Mouse (Mus musculus) hindbrain, embryonic 12.5 days (tissue): Measurements from ENCODE around the gene Gm11213. TPM values are rescaled to one million over a fixed set of nuclear protein-coding genes. Genes with fewer than 3 reads are reported as not detected.

Source experiments
- ATAC-seq: fragments of 200-750 bp; cut with Nextera tagmentation; 2 replicates; pipeline ENCODE4 v1.8.0; 2017; ENCODE audit warnings: moderate TSS enrichment; ENCODE audit not compliant: low FRiP score
- H3K27ac ChIP-seq: fragments of 300-500 bp; sonication (generic); 2 replicates; pipeline ENCODE4 v1.5.1; 2016; ENCODE audit warnings: mild to moderate bottlenecking
- H3K27me3 ChIP-seq: fragments of 300-500 bp; sonication (generic); 2 replicates; pipeline ENCODE4 v1.6.1; 2016; ENCODE audit warnings: mild to moderate bottlenecking
- H3K36me3 ChIP-seq: fragments of 300-500 bp; sonication (generic); 2 replicates; pipeline ENCODE4 v1.6.1; 2016; ENCODE audit warnings: mild to moderate bottlenecking
- H3K4me1 ChIP-seq: fragments of 300-500 bp; sonication (generic); 2 replicates; pipeline ENCODE4 v1.6.1; 2016
- H3K4me2 ChIP-seq: fragments of 300-500 bp; sonication (generic); replicated peaks from 2 replicates; pipeline ENCODE4 v1.6.1; 2016; ENCODE audit warnings: mild to moderate bottlenecking
- H3K4me3 ChIP-seq: fragments of 300-500 bp; sonication (generic); 2 replicates; pipeline ENCODE4 v1.5.1; 2016; ENCODE audit warnings: mild to moderate bottlenecking
- H3K9ac ChIP-seq: fragments of 300-500 bp; sonication (generic); 2 replicates; pipeline ENCODE4 v1.6.1; 2016; ENCODE audit warnings: mild to moderate bottlenecking, moderate library complexity
- H3K9me3 ChIP-seq: fragments of 300-500 bp; sonication (generic); replicated peaks from 2 replicates; pipeline ENCODE4 v1.6.1; 2016; ENCODE audit warnings: mild to moderate bottlenecking
- WGBS: fragments of 180-500 bp; shearing (Covaris S2); methylation state at CpG from one replicate; pipeline ENCODE4 v1.1.7; 2016; 5-methylcytosine and 5-hydroxymethylcytosine counted together
- polyA plus RNA-seq: library from polyadenylated mRNA; unstranded; fragments of >200 nt; fragmentation: Nextera tagmentation; extraction: Ambion mirVana; gene quantifications from 2 replicates; pipeline ENCODE4 v1.2.1, GENCODE M21; 2016

Gene Gm11213
- polyA plus RNA-seq, 1 experiment from 2014 or later = not detected

DNA sequence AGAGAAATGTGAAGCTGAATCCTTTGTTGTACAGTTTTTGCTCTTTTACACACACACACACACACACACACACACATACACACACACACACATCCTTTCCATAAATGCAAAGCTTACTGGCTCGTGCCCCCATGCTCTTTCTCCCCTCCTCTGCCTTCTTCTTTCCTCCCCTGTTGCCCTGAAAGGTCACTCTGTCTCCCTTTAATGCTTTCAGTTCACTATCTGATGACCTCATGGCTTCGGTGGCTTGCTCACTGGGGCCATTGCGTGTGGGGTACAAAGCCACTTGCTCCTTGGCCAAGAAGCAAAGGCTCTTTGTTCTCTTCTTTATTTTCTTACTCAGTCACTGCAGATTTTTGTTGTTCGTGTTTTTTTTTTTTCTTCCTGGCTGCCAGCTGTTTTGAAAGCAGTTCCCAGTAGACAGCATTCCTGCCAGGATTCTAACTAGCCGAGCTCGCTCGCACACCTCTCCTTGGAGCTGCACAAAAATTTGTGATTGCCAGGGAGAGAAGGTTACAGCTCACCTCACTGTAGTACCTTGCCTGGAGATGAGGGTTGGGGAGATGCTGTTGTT lies 34.8 kb downstream of the Gm11213 start:
- ATAC-seq = no peak
- no peaks in the 10 kb centered on the region for H3K36me3 ChIP-seq
- no peaks in the 10 kb centered on the region for H3K27me3 ChIP-seq
- H3K4me3 ChIP-seq = no peak overlapping the region
- no peak overlapping the region for H3K9ac ChIP-seq
- H3K27ac ChIP-seq = peak overlapping the region; percentile 4; the same call in 1 of the 2 replicates
- H3K4me1 ChIP-seq = peaks cover 13% of the 10 kb centered on the region; the same call in 1 of the 2 replicates
- no peaks in the 10 kb centered on the region; the same call in 1 of the 2 replicates for H3K9me3 ChIP-seq
- H3K4me2 ChIP-seq = no peak overlapping the region
- 20% methylated on average over 7 of the region's 7 CpGs for WGBS

DNA sequence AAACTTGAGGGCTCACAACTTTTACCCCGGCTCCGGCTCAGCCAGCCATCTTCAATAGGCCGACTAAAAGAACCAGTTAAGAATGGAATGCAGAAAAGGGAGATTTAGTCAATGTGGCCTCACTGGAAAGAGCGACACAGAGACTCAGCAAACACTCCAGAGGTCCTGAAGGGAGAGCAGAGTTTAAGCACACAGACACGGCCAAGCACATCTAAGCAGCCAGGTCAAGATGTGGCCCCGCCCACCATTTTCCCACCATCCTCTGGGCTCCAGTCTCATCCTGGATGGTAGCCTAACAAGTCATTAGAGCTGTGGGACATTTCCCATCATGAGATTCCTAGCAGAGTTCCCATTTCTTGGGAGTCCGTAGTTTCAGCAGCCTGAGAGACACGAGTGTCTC lies 35.7 kb downstream of the Gm11213 start:
- peaks cover 13% of the 10 kb centered on the region; the same call in 1 of the 2 replicates for H3K4me1 ChIP-seq
- H3K4me2 ChIP-seq = no peak overlapping the region
- no peak for ATAC-seq
- H3K9me3 ChIP-seq = no peaks in the 10 kb centered on the region; the same call in 1 of the 2 replicates
- WGBS = 86% methylated on average over 8 of the region's 8 CpGs
- H3K36me3 ChIP-seq = no peaks in the 10 kb centered on the region
- no peaks in the 10 kb centered on the region for H3K27me3 ChIP-seq
- no peak overlapping the region for H3K9ac ChIP-seq
- no peak overlapping the region for H3K27ac ChIP-seq
- H3K4me3 ChIP-seq = no peak overlapping the region

DNA sequence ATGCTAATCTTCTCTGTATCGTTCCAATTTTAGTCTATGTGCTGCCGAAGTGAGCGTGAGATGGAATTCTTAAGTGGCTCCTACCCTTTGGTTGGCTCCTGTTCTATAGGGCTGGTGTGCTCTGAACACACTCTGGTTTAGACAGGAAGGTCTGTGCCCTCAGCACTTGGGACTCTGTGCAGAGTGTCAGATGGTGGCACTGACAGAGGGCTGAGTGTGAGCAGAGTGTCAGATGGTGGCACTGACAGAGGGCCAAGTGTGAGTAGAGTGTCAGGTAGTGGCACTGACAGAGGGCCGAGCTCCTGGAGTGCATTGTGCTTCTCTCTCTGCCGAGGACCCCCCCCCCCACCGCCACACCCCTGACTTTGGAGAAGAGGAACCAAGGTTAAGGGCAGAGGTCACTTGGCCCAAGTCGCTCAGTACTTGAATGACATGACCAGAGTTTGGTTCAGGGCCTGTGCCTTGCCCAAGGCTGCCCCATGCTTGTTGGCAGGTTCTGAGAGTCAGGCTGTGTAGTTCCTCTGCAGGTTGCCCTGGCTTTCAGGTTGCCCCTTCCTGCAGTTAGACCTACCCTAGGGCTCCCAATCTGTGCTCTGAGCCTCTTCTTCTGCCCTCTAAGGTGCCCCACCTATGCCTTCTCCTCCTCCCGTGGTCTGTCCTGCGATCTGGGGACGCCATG lies 37.2 kb downstream of the Gm11213 start:
- 88% methylated on average over 10 of the region's 10 CpGs for WGBS
- Histone ChIP-seq H3K9ac (no peak overlapping the region), H3K36me3 (no peaks in the 10 kb centered on the region), H3K4me2 (no peak overlapping the region), H3K27ac (no peak overlapping the region), H3K4me3 (no peak overlapping the region), H3K4me1 (peaks cover 13% of the 10 kb centered on the region; the same call in 1 of the 2 replicates), H3K27me3 (no peaks in the 10 kb centered on the region), H3K9me3 (no peaks in the 10 kb centered on the region)
- no peak for ATAC-seq

DNA sequence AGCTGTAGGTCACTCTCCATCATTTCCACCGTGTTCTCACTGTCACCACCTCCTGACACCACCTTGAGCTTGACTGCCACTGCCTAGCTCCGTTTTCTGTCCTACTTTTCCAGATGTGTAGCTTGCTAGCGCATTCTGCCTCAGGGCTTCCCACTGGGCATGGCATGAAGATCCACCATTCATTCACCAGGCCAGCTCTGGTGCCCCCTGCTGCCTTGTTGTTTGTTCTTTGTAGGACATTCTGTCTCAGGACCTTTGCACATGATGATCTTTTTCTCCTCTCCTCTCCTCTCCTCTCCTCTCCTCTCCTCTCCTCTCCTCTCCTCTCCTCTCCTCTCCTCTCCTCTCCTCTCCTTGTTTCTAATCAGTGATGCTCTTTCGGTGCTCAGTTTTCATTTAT lies 42.3 kb downstream of the Gm11213 start:
- Histone ChIP-seq H3K4me3 (no peak overlapping the region), H3K4me2 (no peak overlapping the region), H3K4me1 (peaks cover 12% of the 10 kb centered on the region), H3K36me3 (no peaks in the 10 kb centered on the region), H3K9me3 (no peaks in the 10 kb centered on the region), H3K27me3 (0 out of 2 replicates have a peak, but pooled peaks cover 3% of the 10 kb centered on the region), H3K27ac (no peak overlapping the region), H3K9ac (no peak overlapping the region; the same call in 1 of the 2 replicates)
- 84% methylated on average over 4 of the region's 4 CpGs for WGBS
- no peak for ATAC-seq

DNA sequence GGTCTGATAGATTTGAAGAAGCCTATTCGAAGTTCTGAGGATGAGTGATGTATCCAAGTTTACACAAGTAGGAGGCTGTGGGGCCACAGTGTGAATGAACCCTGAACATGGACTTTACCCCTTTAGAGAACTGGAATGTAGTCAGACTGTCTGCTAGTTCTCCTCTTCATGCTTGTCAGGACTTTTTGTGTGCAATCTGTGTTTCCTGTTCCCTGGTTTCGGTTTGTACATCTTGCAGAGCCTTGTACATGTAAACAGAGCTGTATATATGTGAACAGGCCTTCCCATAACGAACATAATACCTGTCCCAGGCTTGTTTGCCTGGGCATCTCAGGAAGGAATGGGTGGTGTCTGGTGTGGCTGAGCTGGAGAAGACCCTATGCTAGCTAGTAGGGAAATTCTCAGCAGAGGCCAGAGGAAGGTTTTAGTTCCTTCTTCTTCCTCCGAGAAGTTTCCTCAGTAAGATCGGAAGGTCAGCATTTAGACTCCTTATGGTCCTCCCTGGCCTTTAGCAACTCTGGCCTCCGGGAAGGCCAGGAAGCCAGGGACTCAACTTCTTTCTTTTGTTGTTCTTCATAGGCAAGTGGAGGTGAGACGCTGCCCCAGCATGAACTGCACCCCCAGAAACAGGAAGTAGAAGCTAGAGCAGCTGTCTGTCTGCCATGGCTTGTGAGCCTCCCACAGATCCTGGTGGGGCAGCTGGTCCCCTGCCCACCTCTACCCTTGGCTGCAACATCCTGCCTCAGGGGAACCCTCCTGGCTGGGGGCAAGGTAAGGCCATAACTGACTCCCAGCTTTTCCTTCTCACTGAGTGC lies 43.0 kb downstream of the Gm11213 start:
- Histone ChIP-seq H3K9ac (no peak overlapping the region; the same call in 1 of the 2 replicates), H3K4me2 (no peak overlapping the region), H3K27ac (no peak overlapping the region), H3K36me3 (no peaks in the 10 kb centered on the region), H3K4me1 (peaks cover 16% of the 10 kb centered on the region), H3K4me3 (no peak overlapping the region), H3K9me3 (no peaks in the 10 kb centered on the region), H3K27me3 (0 out of 2 replicates have a peak, but pooled peaks cover 3% of the 10 kb centered on the region)
- ATAC-seq = no peak
- WGBS = 84% methylated on average over 7 of the region's 7 CpGs

DNA sequence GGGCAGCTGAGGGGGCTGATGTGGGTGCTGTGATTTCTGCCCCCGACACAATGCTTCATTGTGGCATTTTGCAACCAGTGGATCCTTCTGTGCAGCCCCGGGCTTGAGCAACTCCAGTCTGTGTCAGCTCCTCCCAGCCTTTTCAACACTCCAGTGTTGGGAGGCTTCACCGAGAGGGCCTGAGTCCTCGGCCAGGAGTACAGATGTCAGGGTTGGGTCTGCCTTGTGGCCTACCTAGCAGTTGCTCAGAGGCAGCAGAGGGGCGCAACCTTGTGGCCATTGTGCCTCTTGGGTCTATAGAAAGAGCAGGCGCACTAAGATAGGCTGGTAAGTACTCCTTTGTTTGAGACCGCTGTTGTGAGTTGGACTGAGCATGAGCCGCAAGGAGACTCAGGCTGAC lies 45.0 kb downstream of the Gm11213 start:
- peaks cover 16% of the 10 kb centered on the region for H3K4me1 ChIP-seq
- H3K27ac ChIP-seq = no peak overlapping the region
- H3K27me3 ChIP-seq = 0 out of 2 replicates have a peak, but pooled peaks cover 3% of the 10 kb centered on the region
- no peak overlapping the region for H3K4me3 ChIP-seq
- no peaks in the 10 kb centered on the region for H3K36me3 ChIP-seq
- H3K9ac ChIP-seq = no peak overlapping the region
- H3K4me2 ChIP-seq = no peak overlapping the region
- WGBS = 54% methylated on average over 8 of the region's 8 CpGs
- H3K9me3 ChIP-seq = no peaks in the 10 kb centered on the region
- no peak for ATAC-seq

DNA sequence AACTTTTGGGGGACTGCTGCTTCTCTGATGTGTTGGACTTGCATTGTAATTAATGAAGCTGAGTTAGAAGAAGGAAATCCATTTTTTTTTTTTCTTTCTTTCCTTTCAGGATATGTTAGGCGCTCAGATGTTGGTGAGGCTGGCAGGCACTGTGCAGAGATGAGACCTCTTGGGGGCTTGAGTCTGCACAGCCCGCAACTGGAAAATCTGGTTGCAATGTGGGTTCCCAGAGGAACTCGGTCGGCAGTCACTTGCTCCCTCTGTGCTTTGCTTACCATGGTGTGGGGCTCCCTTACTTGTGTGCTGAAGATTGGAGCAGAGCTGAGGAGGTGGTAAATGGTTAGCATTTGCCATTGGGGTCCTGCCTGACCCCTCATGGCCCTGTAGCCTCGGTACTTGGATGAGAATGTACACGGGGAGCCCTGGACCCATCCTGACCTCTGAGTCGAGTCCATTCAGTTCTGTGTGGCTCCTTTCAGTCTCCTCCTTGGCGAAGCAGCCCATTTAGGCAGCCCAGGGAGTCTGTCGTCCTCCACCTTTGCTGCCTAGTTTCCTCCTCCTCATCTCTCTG lies 45.8 kb downstream of the Gm11213 start:
- Histone ChIP-seq H3K4me3 (peak overlapping the region; percentile 75), H3K4me2 (peak overlapping the region; percentile 89), H3K36me3 (no peaks in the 10 kb centered on the region), H3K4me1 (peaks cover 16% of the 10 kb centered on the region), H3K27me3 (0 out of 2 replicates have a peak, but pooled peaks cover 3% of the 10 kb centered on the region), H3K9ac (peak overlapping the region; percentile 80; the same call in 1 of the 2 replicates), H3K27ac (no peak overlapping the region), H3K9me3 (no peaks in the 10 kb centered on the region)
- 29% methylated on average over 9 of the region's 9 CpGs for WGBS
- 0 out of 2 replicates have a peak, but pooled peaks have one; percentile 5 for ATAC-seq

DNA sequence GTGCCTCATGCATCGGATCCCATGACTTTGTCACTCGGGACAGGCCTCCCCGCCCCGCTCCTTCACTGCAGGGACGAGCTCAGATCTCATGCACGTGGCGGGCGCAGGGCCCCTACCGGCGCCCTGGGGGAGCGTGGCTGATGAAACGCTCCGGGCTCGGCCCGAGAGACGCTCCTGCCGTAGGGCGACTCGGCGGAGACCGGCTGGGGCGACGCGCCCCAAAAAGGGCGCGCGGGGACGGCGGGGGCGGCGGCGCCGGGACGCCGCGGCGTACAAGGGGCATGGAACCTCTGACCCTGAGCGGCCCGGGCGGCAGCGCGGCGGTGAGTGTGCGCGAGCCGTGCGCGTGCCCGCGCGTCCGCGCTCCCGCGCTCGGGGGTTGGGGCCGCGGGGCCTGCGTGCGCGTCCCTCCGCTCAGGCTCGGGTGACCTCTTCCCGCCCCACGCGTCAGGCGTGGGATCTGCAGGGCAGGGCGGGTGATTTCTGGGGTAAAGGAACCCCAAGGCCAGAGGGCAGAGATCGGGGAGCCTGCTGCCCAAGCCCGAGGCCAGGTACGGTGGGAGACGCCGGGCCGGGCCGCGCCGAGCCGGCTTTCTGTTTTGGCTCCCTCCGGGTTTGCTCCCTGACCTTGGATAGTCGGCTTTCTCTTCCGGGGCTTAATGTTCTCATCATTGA lies 46.5 kb downstream of the Gm11213 start, which contains the start of gene Tmem268:
Gene Tmem268 (plus strand): TSS at position 375 of the 675 bp plus-strand sequence.
- peak within 1 kb of the TSS; percentile 23; the same call in 1 of the 2 replicates for H3K27ac ChIP-seq
- H3K4me3 ChIP-seq = peak within 1 kb of the TSS; percentile 75
- no peaks in the 10 kb centered on the region for H3K36me3 ChIP-seq
- H3K4me1 ChIP-seq = peaks cover 19% of the 10 kb centered on the region
- peak; percentile 78 for ATAC-seq
- no peaks in the 10 kb centered on the region for H3K9me3 ChIP-seq
- H3K27me3 ChIP-seq = 0 out of 2 replicates have a peak, but pooled peaks cover 3% of the 10 kb centered on the region
- H3K9ac ChIP-seq = peak within 1 kb of the TSS; percentile 80
- peak within 1 kb of the TSS; percentile 89 for H3K4me2 ChIP-seq
- under 1% methylated on average over 64 of the region's 81 CpGs for WGBS

DNA sequence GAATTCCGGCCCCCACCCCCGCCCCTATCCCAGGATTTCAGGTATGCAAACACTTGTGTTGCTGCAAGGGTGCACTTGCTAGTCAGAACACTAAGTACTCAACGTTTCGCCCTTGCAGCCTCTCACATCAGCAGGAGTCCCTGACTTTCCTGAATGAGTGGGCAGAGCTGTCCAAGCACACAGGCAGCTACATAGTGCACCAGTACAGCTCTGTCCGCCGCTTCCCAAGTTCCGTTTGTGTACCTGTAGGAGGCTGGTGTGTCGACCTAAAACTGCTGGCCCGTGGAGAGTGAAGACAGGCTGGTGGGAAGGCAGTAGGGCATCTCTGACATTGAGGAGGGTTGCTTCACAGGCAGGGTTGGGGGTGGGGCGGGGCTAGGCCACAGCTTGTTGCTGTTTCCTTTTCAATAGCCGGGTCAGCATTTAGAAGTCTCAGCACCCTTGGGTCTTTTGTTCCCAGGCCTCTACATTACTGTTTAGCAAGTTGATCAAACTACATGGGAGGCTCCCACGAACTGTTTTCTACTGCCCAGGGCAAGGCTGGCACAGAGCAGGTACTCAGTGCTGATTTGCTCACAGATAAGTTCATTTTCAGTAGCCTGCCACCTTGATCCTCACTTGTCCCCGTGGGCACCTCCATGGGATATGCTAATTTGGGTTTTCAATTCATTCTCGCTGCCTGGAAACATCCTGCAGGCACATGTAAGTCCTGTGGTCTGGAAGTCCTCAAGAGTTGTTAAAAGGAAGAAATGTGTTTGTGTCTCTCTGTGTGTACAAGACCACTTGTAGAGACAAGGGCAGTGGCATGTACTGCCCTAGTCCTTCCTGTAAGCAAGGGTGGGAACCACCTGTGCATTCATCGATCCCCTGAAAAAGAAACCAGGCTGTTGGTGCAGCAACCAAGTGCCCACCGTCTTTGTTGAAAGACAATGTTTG lies 47.7 kb downstream of the Gm11213 start:
- Histone ChIP-seq H3K27ac (no peak overlapping the region), H3K4me1 (peaks cover 21% of the 10 kb centered on the region), H3K36me3 (peaks cover 8% of the 10 kb centered on the region), H3K4me2 (peak overlapping the region; percentile 89), H3K4me3 (no peak overlapping the region), H3K27me3 (0 out of 2 replicates have a peak, but pooled peaks cover 3% of the 10 kb centered on the region), H3K9me3 (no peaks in the 10 kb centered on the region), H3K9ac (no peak overlapping the region)
- ATAC-seq = no peak
- WGBS = 20% methylated on average over 16 of the region's 16 CpGs

DNA sequence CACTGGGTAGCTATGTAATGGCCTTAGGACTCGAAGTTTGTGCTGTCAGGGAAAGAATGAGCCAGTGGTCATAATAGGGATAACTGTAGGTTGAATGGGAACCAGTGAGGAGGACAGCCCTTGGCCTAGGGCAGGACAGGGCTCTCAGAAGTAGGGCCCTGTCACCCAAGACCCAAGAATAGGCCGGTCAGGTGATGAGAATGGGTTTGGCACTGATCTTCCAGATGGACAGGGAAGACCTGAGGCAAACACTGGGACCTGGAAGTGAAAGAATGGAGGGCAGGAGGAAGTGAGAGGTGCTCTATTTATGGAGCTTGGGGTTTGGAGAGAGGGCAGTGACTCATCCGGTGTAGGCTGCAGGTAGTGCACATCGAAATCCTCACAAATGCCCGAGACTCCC lies 48.4 kb downstream of the Gm11213 start:
- H3K4me2 ChIP-seq = no peak overlapping the region
- H3K9me3 ChIP-seq = no peaks in the 10 kb centered on the region
- H3K4me3 ChIP-seq = no peak overlapping the region
- H3K27me3 ChIP-seq = 0 out of 2 replicates have a peak, but pooled peaks cover 3% of the 10 kb centered on the region
- 63% methylated on average over 5 of the region's 5 CpGs for WGBS
- H3K4me1 ChIP-seq = peaks cover 21% of the 10 kb centered on the region
- no peak for ATAC-seq
- H3K9ac ChIP-seq = no peak overlapping the region
- H3K36me3 ChIP-seq = peaks cover 15% of the 10 kb centered on the region
- H3K27ac ChIP-seq = no peak overlapping the region
